Mouse (Mus musculus): ENCODE results near the gene Cyth2. TPM values are rescaled to one million over a fixed set of nuclear protein-coding genes. Genes with fewer than 3 reads are reported as not detected.

Gene Cyth2
- polyA plus RNA-seq, 1 experiment from 2014 or later: 26.5 TPM

- no peak overlapping the region for H3K9ac ChIP-seq (ENCODE audit: low read depth, low read length)
These were observed 19.5 kb upstream of the Cyth2 start for GRCm38 (mm10) chr7:45833924-45834323.

GRCm38 (mm10) chr7:45833148-45833790, 18.9 kb upstream of the Cyth2 start:
- Histone ChIP-seq H3K27me3 (ENCODE audit: control insufficient read depth, insufficient read depth, low read depth, low read length) (peaks cover 53% of the 10 kb centered on the region), H3K4me3 (ENCODE audit: low read depth, low read length) (peak overlapping the region; percentile 35), H3K4me1 (ENCODE audit: control insufficient read depth, low read depth, low read length) (peaks cover 9% of the 10 kb centered on the region; the same call in 1 of the 2 replicates), H3K4me2 (ENCODE audit: low read depth, low read length) (peak overlapping the region; percentile 26), H3K9me3 (replicated peaks; ENCODE audit: control insufficient read depth, low read length) (no peaks in the 10 kb centered on the region), H3K9ac (ENCODE audit: low read depth, low read length) (no peak overlapping the region), H3K27ac (ENCODE audit: low read length) (no peak overlapping the region), H3K36me3 (ENCODE audit: control insufficient read depth, insufficient read depth) (no peaks in the 10 kb centered on the region)
- under 1% methylated on average over 60 of the region's 86 CpGs for WGBS (ENCODE audit: insufficient replicate concordance)
- ATAC-seq (ENCODE audit: low read depth): peak; percentile 12; the same call in 1 of the 2 replicates

More at GRCm38 (mm10) chr7:45833924-45834323, 19.5 kb upstream of the Cyth2 start:
- peak overlapping the region; percentile 35 for H3K4me3 ChIP-seq (ENCODE audit: low read depth, low read length)
- no peak overlapping the region for H3K27ac ChIP-seq (ENCODE audit: low read length)
- H3K4me1 ChIP-seq (ENCODE audit: control insufficient read depth, low read depth, low read length): peaks cover 9% of the 10 kb centered on the region; the same call in 1 of the 2 replicates
- H3K27me3 ChIP-seq (ENCODE audit: control insufficient read depth, insufficient read depth, low read depth, low read length): peaks cover 53% of the 10 kb centered on the region
- H3K4me2 ChIP-seq (ENCODE audit: low read depth, low read length): peak overlapping the region; percentile 26
- WGBS (ENCODE audit: insufficient replicate concordance): 4% methylated on average over 29 of the region's 31 CpGs
- no peaks in the 10 kb centered on the region for H3K36me3 ChIP-seq (ENCODE audit: control insufficient read depth, insufficient read depth)
- no peak for ATAC-seq (ENCODE audit: low read depth)
- no peaks in the 10 kb centered on the region for H3K9me3 ChIP-seq (replicated peaks; ENCODE audit: control insufficient read depth, low read length)

- Histone ChIP-seq H3K9ac (ENCODE audit: low read depth, low read length) (no peak overlapping the region), H3K4me3 (ENCODE audit: low read depth, low read length) (no peak overlapping the region; the same call in 1 of the 2 replicates)
These were observed 18.0 kb upstream of the Cyth2 start for GRCm38 (mm10) chr7:45832428-45832827.

GRCm38 (mm10) chr7:45831128-45831525, 16.7 kb upstream of the Cyth2 start:
- peak overlapping the region; percentile 54; the same call in 1 of the 2 replicates for H3K9ac ChIP-seq (ENCODE audit: low read depth, low read length)
- WGBS (ENCODE audit: insufficient replicate concordance): 10% methylated on average over 5 of the region's 5 CpGs
- H3K4me2 ChIP-seq (ENCODE audit: low read depth, low read length): peak overlapping the region; percentile 63
- no peak overlapping the region for H3K27ac ChIP-seq (ENCODE audit: low read length)
- peak overlapping the region; percentile 71 for H3K4me3 ChIP-seq (ENCODE audit: low read depth, low read length)
- H3K36me3 ChIP-seq (ENCODE audit: control insufficient read depth, insufficient read depth): peaks cover 10% of the 10 kb centered on the region
- H3K27me3 ChIP-seq (ENCODE audit: control insufficient read depth, insufficient read depth, low read depth, low read length): peaks cover 50% of the 10 kb centered on the region
- H3K4me1 ChIP-seq (ENCODE audit: control insufficient read depth, low read depth, low read length): peaks cover 9% of the 10 kb centered on the region; the same call in 1 of the 2 replicates
- no peaks in the 10 kb centered on the region for H3K9me3 ChIP-seq (replicated peaks; ENCODE audit: control insufficient read depth, low read length)
- no peak for ATAC-seq (ENCODE audit: low read depth)

More at GRCm38 (mm10) chr7:45832428-45832827, 18.0 kb upstream of the Cyth2 start:
- peaks cover 53% of the 10 kb centered on the region for H3K27me3 ChIP-seq (ENCODE audit: control insufficient read depth, insufficient read depth, low read depth, low read length)
- H3K27ac ChIP-seq (ENCODE audit: low read length): no peak overlapping the region
- 8% methylated on average over 30 of the region's 30 CpGs for WGBS (ENCODE audit: insufficient replicate concordance)
- peaks cover 9% of the 10 kb centered on the region; the same call in 1 of the 2 replicates for H3K4me1 ChIP-seq (ENCODE audit: control insufficient read depth, low read depth, low read length)
- peaks cover 4% of the 10 kb centered on the region for H3K36me3 ChIP-seq (ENCODE audit: control insufficient read depth, insufficient read depth)
- 0 out of 2 replicates have a peak overlapping the region, but pooled peaks have one; percentile 26 for H3K4me2 ChIP-seq (ENCODE audit: low read depth, low read length)
- no peak for ATAC-seq (ENCODE audit: low read depth)
- no peaks in the 10 kb centered on the region for H3K9me3 ChIP-seq (replicated peaks; ENCODE audit: control insufficient read depth, low read length)

- Histone ChIP-seq H3K9ac (ENCODE audit: low read depth, low read length) (peak within 1 kb of the TSS; percentile 54), H3K4me2 (ENCODE audit: low read depth, low read length) (peak within 1 kb of the TSS; percentile 63), H3K9me3 (replicated peaks; ENCODE audit: control insufficient read depth, low read length) (no peaks in the 10 kb centered on the region), H3K4me1 (ENCODE audit: control insufficient read depth, low read depth, low read length) (peaks cover 9% of the 10 kb centered on the region; the same call in 1 of the 2 replicates), H3K27ac (ENCODE audit: low read length) (no peak within 1 kb of the TSS), H3K27me3 (ENCODE audit: control insufficient read depth, insufficient read depth, low read depth, low read length) (peaks cover 47% of the 10 kb centered on the region), H3K36me3 (ENCODE audit: control insufficient read depth, insufficient read depth) (peaks cover 10% of the 10 kb centered on the region), H3K4me3 (ENCODE audit: low read depth, low read length) (peak within 1 kb of the TSS; percentile 71)
- peak; percentile 82 for ATAC-seq (ENCODE audit: low read depth)
- 0% methylated on average over 35 of the region's 35 CpGs for WGBS (ENCODE audit: insufficient replicate concordance)
These were observed 16.2 kb upstream of the Cyth2 start, which contains the start of gene Grwd1 for GRCm38 (mm10) chr7:45830427-45831127. Grwd1 (minus strand) TSS chr7:45830944.

GRCm38 (mm10) chr7:45826631-45827030, 12.2 kb upstream of the Cyth2 start:
- Histone ChIP-seq H3K4me2 (ENCODE audit: low read depth, low read length) (no peak overlapping the region), H3K27ac (ENCODE audit: low read length) (no peak overlapping the region), H3K4me3 (ENCODE audit: low read depth, low read length) (no peak overlapping the region), H3K9me3 (replicated peaks; ENCODE audit: control insufficient read depth, low read length) (no peaks in the 10 kb centered on the region), H3K4me1 (ENCODE audit: control insufficient read depth, low read depth, low read length) (peaks cover 9% of the 10 kb centered on the region; the same call in 1 of the 2 replicates), H3K27me3 (ENCODE audit: control insufficient read depth, insufficient read depth, low read depth, low read length) (peaks cover 8% of the 10 kb centered on the region), H3K36me3 (ENCODE audit: control insufficient read depth, insufficient read depth) (peaks cover 10% of the 10 kb centered on the region), H3K9ac (ENCODE audit: low read depth, low read length) (no peak overlapping the region)
- no peak for ATAC-seq (ENCODE audit: low read depth)
- WGBS (ENCODE audit: insufficient replicate concordance): 70% methylated on average over 7 of the region's 7 CpGs

GRCm38 (mm10) chr7:45824598-45824997, 10.2 kb upstream of the Cyth2 start, which contains the start of gene Kcnj14:
Kcnj14 (minus strand) TSS chr7:45824782.
- Histone ChIP-seq H3K4me3 (ENCODE audit: low read depth, low read length) (no peak within 1 kb of the TSS), H3K27ac (ENCODE audit: low read length) (no peak within 1 kb of the TSS), H3K9me3 (replicated peaks; ENCODE audit: control insufficient read depth, low read length) (no peaks in the 10 kb centered on the region), H3K27me3 (ENCODE audit: control insufficient read depth, insufficient read depth, low read depth, low read length) (peaks cover 3% of the 10 kb centered on the region; the same call in 1 of the 2 replicates), H3K36me3 (ENCODE audit: control insufficient read depth, insufficient read depth) (peaks cover 10% of the 10 kb centered on the region), H3K9ac (ENCODE audit: low read depth, low read length) (no peak within 1 kb of the TSS), H3K4me2 (ENCODE audit: low read depth, low read length) (no peak within 1 kb of the TSS), H3K4me1 (ENCODE audit: control insufficient read depth, low read depth, low read length) (peaks cover 4% of the 10 kb centered on the region; the same call in 1 of the 2 replicates)
- WGBS (ENCODE audit: insufficient replicate concordance): 46% methylated on average over 7 of the region's 7 CpGs
- no peak for ATAC-seq (ENCODE audit: low read depth)

- Histone ChIP-seq H3K27me3 (ENCODE audit: control insufficient read depth, insufficient read depth, low read depth, low read length) (peaks cover 3% of the 10 kb centered on the region; the same call in 1 of the 2 replicates), H3K27ac (ENCODE audit: low read length) (no peak overlapping the region), H3K4me3 (ENCODE audit: low read depth, low read length) (no peak overlapping the region), H3K36me3 (ENCODE audit: control insufficient read depth, insufficient read depth) (no peaks in the 10 kb centered on the region), H3K4me1 (ENCODE audit: control insufficient read depth, low read depth, low read length) (no peaks in the 10 kb centered on the region), H3K9me3 (replicated peaks; ENCODE audit: control insufficient read depth, low read length) (no peaks in the 10 kb centered on the region), H3K9ac (ENCODE audit: low read depth, low read length) (no peak overlapping the region), H3K4me2 (ENCODE audit: low read depth, low read length) (no peak overlapping the region)
- no peak for ATAC-seq (ENCODE audit: low read depth)
These were observed 6.5 kb upstream of the Cyth2 start for GRCm38 (mm10) chr7:45820913-45821312.

All from liver, embryonic 16.5 days (tissue).